ENCODE assay signal across 14 mouse cellular contexts in genomic region chr5:147154806-147155371, GRCm38 (mm10). TPM values are rescaled to one million over a fixed set of nuclear protein-coding genes. Genes with fewer than 3 reads are reported as not detected.
DNase-seq lines count a peak whose midpoint lies in the region; ATAC-seq and TF ChIP-seq lines count a peak whose summit lies in the region.
"Had no signal": no experiment of that assay in that cellular context is flagged by ENCODE, and none has a peak within 500 bp of the region (broad histone marks: within the 10 kb centered on the region; RNA-seq: fewer than 3 reads in every experiment).

No protein-coding gene starts in this region.

- DNase-seq in MN1 (ENCODE audit: low spot score): peak; percentile 23
- DNase-seq in hindbrain, postnatal 0 days (ENCODE audit: low spot score): peak; percentile 65
- no peak for DNase-seq in layer of hippocampus, postnatal 36 days
- DNase-seq in gastrocnemius, adult 2 months: no peak
- DNase-seq in right cerebral cortex, postnatal 4 days: no peak
- DNase-seq: heart, postnatal 14 days; lung, adult 18-20 months had no signal

- peaks cover 85% of the 10 kb centered on the region for H3K27me3 ChIP-seq in forebrain, embryonic 12.5 days
- H3K27me3 ChIP-seq in hindbrain, postnatal 0 days (ENCODE audit: insufficient read depth, low read length): no peaks in the 10 kb centered on the region
- H3K27me3 ChIP-seq in neural tube, embryonic 12.5 days (replicated peaks): peaks cover 20% of the 10 kb centered on the region

- 0 out of 2 replicates have a peak, but pooled peaks cover 3% of the 10 kb centered on the region for H3K9me3 ChIP-seq in forebrain, embryonic 12.5 days
- H3K9me3 ChIP-seq in hindbrain, postnatal 0 days (ENCODE audit: low read length): no peaks in the 10 kb centered on the region
- H3K9me3 ChIP-seq in neural tube, embryonic 12.5 days: no peaks in the 10 kb centered on the region

- H3K4me3 ChIP-seq in forebrain, embryonic 12.5 days (replicated peaks): no peak overlapping the region
- H3K4me3 ChIP-seq in hindbrain, postnatal 0 days (ENCODE audit: low read length): no peak overlapping the region
- no peak overlapping the region for H3K4me3 ChIP-seq in neural tube, embryonic 12.5 days
- no peak overlapping the region for H3K4me3 ChIP-seq in gastrocnemius, adult 2 months
- H3K4me3 ChIP-seq: megakaryocyte, embryonic 14.5 days had no signal

- intact Hi-C loops in gastrocnemius, adult 2 months (cut with DNase I): no loop called here

- no peak for TF ChIP-seq CTCF in hindbrain, postnatal 0 days (IDR thresholded peaks at IDR 0.05; ENCODE audit: low read depth)
- no peak for TF ChIP-seq CTCF in gastrocnemius, adult 2 months (IDR thresholded peaks at IDR 0.05)

- peak overlapping the region; percentile 61; the same call in 1 of the 2 replicates for H3K27ac ChIP-seq in forebrain, embryonic 12.5 days
- H3K27ac ChIP-seq in hindbrain, postnatal 0 days: no peak overlapping the region
- H3K27ac ChIP-seq in neural tube, embryonic 12.5 days: no peak overlapping the region; the same call in 1 of the 2 replicates
- no peak overlapping the region for H3K27ac ChIP-seq in gastrocnemius, adult 2 months

- no peaks in the 10 kb centered on the region for H3K36me3 ChIP-seq in forebrain, embryonic 12.5 days (replicated peaks)
- H3K36me3 ChIP-seq in hindbrain, postnatal 0 days (ENCODE audit: insufficient read depth, low read length): no peaks in the 10 kb centered on the region
- H3K36me3 ChIP-seq in neural tube, embryonic 12.5 days: no peaks in the 10 kb centered on the region

- 6% methylated on average over 13 of the region's 13 CpGs for WGBS in forebrain, embryonic 12.5 days
- 6% methylated on average over 13 of the region's 13 CpGs for WGBS in hindbrain, postnatal 0 days
- WGBS in neural tube, embryonic 12.5 days: 6% methylated on average over 13 of the region's 13 CpGs

- peak; percentile 62 for ATAC-seq in forebrain, embryonic 12.5 days (ENCODE audit: low FRiP score)
- peak; percentile 36; the same call in 1 of the 2 replicates for ATAC-seq in hindbrain, postnatal 0 days
- ATAC-seq in neural tube, embryonic 12.5 days (ENCODE audit: low FRiP score, low read depth): peak; percentile 83

- no peak overlapping the region for H3K9ac ChIP-seq in forebrain, embryonic 12.5 days
- H3K9ac ChIP-seq in hindbrain, postnatal 0 days (replicated peaks; ENCODE audit: low read length): no peak overlapping the region
- no peak overlapping the region for H3K9ac ChIP-seq in neural tube, embryonic 12.5 days

- H3K4me1 ChIP-seq in forebrain, embryonic 12.5 days: peaks cover 23% of the 10 kb centered on the region
- peaks cover 7% of the 10 kb centered on the region; the same call in 1 of the 2 replicates for H3K4me1 ChIP-seq in hindbrain, postnatal 0 days (ENCODE audit: insufficient read depth, low read length)
- H3K4me1 ChIP-seq in neural tube, embryonic 12.5 days: peaks cover 34% of the 10 kb centered on the region
- H3K4me1 ChIP-seq: megakaryocyte, embryonic 14.5 days had no signal

- peak overlapping the region; percentile 36 for H3K4me2 ChIP-seq in forebrain, embryonic 12.5 days
- peak overlapping the region; percentile 34; the same call in 1 of the 2 replicates for H3K4me2 ChIP-seq in hindbrain, postnatal 0 days (ENCODE audit: low read depth, low read length)
- H3K4me2 ChIP-seq in neural tube, embryonic 12.5 days (replicated peaks): peak overlapping the region; percentile 42

RNA-seq across cellular contexts. Expression of gene Gsx1, which starts 33.6 kb away (rescaled TPM):
- 8.6 and 8.7 TPM in 2 replicates for polyA plus RNA-seq in forebrain, embryonic 12.5 days (2016; fragmentation: Nextera tagmentation; extraction: Ambion mirVana)
- total RNA-seq in hindbrain, postnatal 0 days (2014; rRNA removed): 5.7 and 6.1 TPM in 2 replicates
- polyA plus RNA-seq in hindbrain, postnatal 0 days (2015; fragmentation: Nextera tagmentation; extraction: Ambion mirVana): 1.9 TPM in 2 replicates
- polyA plus RNA-seq in neural tube, embryonic 12.5 days (2016; fragmentation: Nextera tagmentation; extraction: Ambion mirVana): 15.7 and 18.1 TPM in 2 replicates
- total RNA-seq in layer of hippocampus, postnatal 36 days (2021): under 1 TPM; 0.56 to 0.57 TPM
- not detected for total RNA-seq in gastrocnemius, adult 2 months (2021)
- total RNA-seq: gastrocnemius, postnatal 4 days; heart, postnatal 14 days had no signal
- polyA plus RNA-seq: large intestine, adult 2 months; limb, embryonic 11.5 days; thymus, postnatal 0 days had no signal

Comparison
In these comparisons a context has a peak if more than half of its experiments do, and no peak if none do; other contexts are left out.
1. DNase-seq: peak in MN1 (single experiment) and hindbrain, postnatal 0 days (single experiment); none in layer of hippocampus, postnatal 36 days (0 of 2), gastrocnemius, adult 2 months (single experiment) and right cerebral cortex, postnatal 4 days (single experiment).
2. Peak in every context shown above with its lines, with median percentiles within 50 percentile points of each other: ATAC-seq and H3K4me2 ChIP-seq.